Mouse (Mus musculus) intestine, embryonic 15.5 days (tissue): ENCODE results near the gene Aco2. TPM values are rescaled to one million over a fixed set of nuclear protein-coding genes. Genes with fewer than 3 reads are reported as not detected.
A peak's percentile ranks its signal among the peaks of the same experiment; 100 is the strongest.
"Not testable (repeated sequence)": the region's sequence is repeated elsewhere in the genome, so short reads cannot be mapped to it uniquely, and the experiment has no call there.

Experiments
- ATAC-seq: fragments of 200-750 bp; cut with Nextera tagmentation; 2 replicates; pipeline ENCODE4 v1.8.0; 2017; ENCODE audit warnings: moderate TSS enrichment, moderate library complexity
- H3K27ac ChIP-seq: fragments of 300-500 bp; sonication (generic); 2 replicates; pipeline ENCODE4 v1.5.1; 2015; ENCODE audit warnings: mild to moderate bottlenecking, inconsistent platforms
- H3K27me3 ChIP-seq: fragments of 300-500 bp; sonication (generic); replicated peaks from 2 replicates; pipeline ENCODE4 v1.6.1; 2015; ENCODE audit warnings: inconsistent platforms
- H3K36me3 ChIP-seq: fragments of 300-500 bp; sonication (generic); 2 replicates; pipeline ENCODE4 v1.6.1; 2015; ENCODE audit warnings: inconsistent platforms
- H3K4me1 ChIP-seq: fragments of 300-500 bp; sonication (generic); replicated peaks from 2 replicates; pipeline ENCODE4 v1.6.1; 2015; ENCODE audit warnings: inconsistent platforms
- H3K4me2 ChIP-seq: fragments of 300-500 bp; sonication (generic); replicated peaks from 2 replicates; pipeline ENCODE4 v1.6.1; 2015; ENCODE audit warnings: mild to moderate bottlenecking, inconsistent platforms
- H3K4me3 ChIP-seq: fragments of 300-500 bp; sonication (generic); replicated peaks from 2 replicates; pipeline ENCODE4 v1.5.1; 2015; ENCODE audit warnings: inconsistent platforms
- H3K9ac ChIP-seq: fragments of 300-500 bp; sonication (generic); 2 replicates; pipeline ENCODE4 v1.6.1; 2015; ENCODE audit warnings: inconsistent platforms
- H3K9me3 ChIP-seq: fragments of 300-500 bp; sonication (generic); 2 replicates; pipeline ENCODE4 v1.6.1; 2016; ENCODE audit warnings: inconsistent platforms
- WGBS: fragments of 180-500 bp; shearing (Covaris S2); methylation state at CpG from one replicate; pipeline ENCODE4 v1.1.7; 2015; 5-methylcytosine and 5-hydroxymethylcytosine counted together
- polyA plus RNA-seq: library from polyadenylated mRNA; unstranded; fragments of >200 nt; fragmentation: Nextera tagmentation; extraction: Ambion mirVana; gene quantifications from 2 replicates; pipeline ENCODE4 v1.2.1, GENCODE M21; 2015

The Aco2 gene
- polyA plus RNA-seq, 1 experiment from 2014 or later: 227 TPM

- ATAC-seq: no peak
- H3K27ac ChIP-seq: no peak overlapping the region
- H3K4me3 ChIP-seq: no peak overlapping the region
- H3K27me3 ChIP-seq: no peaks in the 10 kb centered on the region
- no peaks in the 10 kb centered on the region for H3K4me1 ChIP-seq
- H3K4me2 ChIP-seq: no peak overlapping the region
- H3K9me3 ChIP-seq: no peaks in the 10 kb centered on the region
- WGBS: 88% methylated on average over 7 of the region's 7 CpGs
- H3K9ac ChIP-seq: no peak overlapping the region
- peaks cover 24% of the 10 kb centered on the region for H3K36me3 ChIP-seq
Measured at GRCm38 (mm10) chr15:81891140-81891802, 19.2 kb downstream of the Aco2 start.

- WGBS: 93% methylated on average over 8 of the region's 8 CpGs
- no peaks in the 10 kb centered on the region for H3K4me1 ChIP-seq
- H3K27ac ChIP-seq: no peak overlapping the region
- H3K36me3 ChIP-seq: peaks cover 28% of the 10 kb centered on the region
- ATAC-seq: 0 out of 2 replicates have a peak, but pooled peaks have one; percentile 23
- no peak overlapping the region for H3K4me3 ChIP-seq
- no peaks in the 10 kb centered on the region for H3K27me3 ChIP-seq
- H3K4me2 ChIP-seq: no peak overlapping the region
- H3K9ac ChIP-seq: no peak overlapping the region
- no peaks in the 10 kb centered on the region for H3K9me3 ChIP-seq
Measured at GRCm38 (mm10) chr15:81891822-81892580, 19.9 kb downstream of the Aco2 start.

GRCm38 (mm10) chr15:81894002-81894401 is 21.9 kb downstream of the Aco2 start:
- no peaks in the 10 kb centered on the region for H3K9me3 ChIP-seq
- ATAC-seq: no peak
- 93% methylated on average over 1 of the region's 1 CpGs for WGBS
- no peaks in the 10 kb centered on the region for H3K4me1 ChIP-seq
- no peaks in the 10 kb centered on the region for H3K27me3 ChIP-seq
- H3K27ac ChIP-seq: no peak overlapping the region
- no peak overlapping the region for H3K9ac ChIP-seq
- H3K36me3 ChIP-seq: peaks cover 25% of the 10 kb centered on the region
- H3K4me2 ChIP-seq: no peak overlapping the region
- no peak overlapping the region for H3K4me3 ChIP-seq

- WGBS: 91% methylated on average over 2 of the region's 2 CpGs
- no peaks in the 10 kb centered on the region for H3K27me3 ChIP-seq
- no peak overlapping the region for H3K27ac ChIP-seq
- H3K36me3 ChIP-seq: peaks cover 30% of the 10 kb centered on the region
- no peaks in the 10 kb centered on the region for H3K4me1 ChIP-seq
- no peaks in the 10 kb centered on the region for H3K9me3 ChIP-seq
- no peak overlapping the region for H3K4me2 ChIP-seq
- no peak for ATAC-seq
- no peak overlapping the region for H3K4me3 ChIP-seq
- no peak overlapping the region for H3K9ac ChIP-seq
Measured at GRCm38 (mm10) chr15:81896407-81896806, 24.3 kb downstream of the Aco2 start.

- Histone ChIP-seq H3K4me3 (no peak overlapping the region), H3K27ac (peak overlapping the region; percentile 25; the same call in 1 of the 2 replicates), H3K9ac (no peak overlapping the region), H3K4me2 (peak overlapping the region; percentile 17), H3K4me1 (no peaks in the 10 kb centered on the region), H3K9me3 (no peaks in the 10 kb centered on the region), H3K27me3 (no peaks in the 10 kb centered on the region), H3K36me3 (peaks cover 34% of the 10 kb centered on the region)
- 61% methylated on average over 5 of the region's 5 CpGs for WGBS
- ATAC-seq: peak; percentile 83
Measured at GRCm38 (mm10) chr15:81897607-81898285, 25.6 kb downstream of the Aco2 start.

GRCm38 (mm10) chr15:81898751-81899150 is 26.6 kb downstream of the Aco2 start:
- Histone ChIP-seq H3K4me3 (no peak overlapping the region), H3K9ac (no peak overlapping the region), H3K27me3 (no peaks in the 10 kb centered on the region), H3K9me3 (no peaks in the 10 kb centered on the region), H3K4me1 (no peaks in the 10 kb centered on the region), H3K4me2 (no peak overlapping the region), H3K36me3 (peaks cover 39% of the 10 kb centered on the region), H3K27ac (no peak overlapping the region)
- no peak for ATAC-seq
- WGBS: 84% methylated on average over 2 of the region's 2 CpGs

- no peaks in the 10 kb centered on the region for H3K4me1 ChIP-seq
- no peak overlapping the region for H3K4me3 ChIP-seq
- peaks cover 77% of the 10 kb centered on the region for H3K36me3 ChIP-seq
- no peak overlapping the region for H3K27ac ChIP-seq
- H3K9ac ChIP-seq: no peak overlapping the region
- H3K9me3 ChIP-seq: no peaks in the 10 kb centered on the region
- H3K27me3 ChIP-seq: no peaks in the 10 kb centered on the region
- ATAC-seq: no peak
- 42% methylated on average over 2 of the region's 2 CpGs for WGBS
- no peak overlapping the region for H3K4me2 ChIP-seq
Measured at GRCm38 (mm10) chr15:81904939-81905338, 32.8 kb downstream of the Aco2 start.

- 85% methylated on average over 8 of the region's 8 CpGs for WGBS
- no peak overlapping the region for H3K9ac ChIP-seq
- ATAC-seq: no peak
- peaks cover 74% of the 10 kb centered on the region for H3K36me3 ChIP-seq
- H3K9me3 ChIP-seq: no peaks in the 10 kb centered on the region
- H3K4me3 ChIP-seq: no peak overlapping the region
- no peak overlapping the region for H3K27ac ChIP-seq
- no peak overlapping the region for H3K4me2 ChIP-seq
- no peaks in the 10 kb centered on the region for H3K4me1 ChIP-seq
- H3K27me3 ChIP-seq: no peaks in the 10 kb centered on the region
Measured at GRCm38 (mm10) chr15:81907953-81908352, 35.8 kb downstream of the Aco2 start.

- not testable (repeated sequence) for ATAC-seq, H3K4me2 ChIP-seq, H3K9me3 ChIP-seq, H3K27me3 ChIP-seq, H3K4me1 ChIP-seq, H3K4me3 ChIP-seq, H3K27ac ChIP-seq, H3K9ac ChIP-seq
- WGBS: 87% methylated on average over 4 of the region's 4 CpGs
- H3K36me3 ChIP-seq: peaks cover 78% of the 10 kb centered on the region
Measured at GRCm38 (mm10) chr15:81908767-81909166, 36.7 kb downstream of the Aco2 start.

GRCm38 (mm10) chr15:81912498-81912897 is 40.4 kb downstream of the Aco2 start:
- no peak overlapping the region for H3K4me3 ChIP-seq
- WGBS: 74% methylated on average over 2 of the region's 2 CpGs
- H3K9me3 ChIP-seq: no peaks in the 10 kb centered on the region
- H3K9ac ChIP-seq: no peak overlapping the region
- peaks cover 63% of the 10 kb centered on the region for H3K36me3 ChIP-seq
- no peaks in the 10 kb centered on the region for H3K4me1 ChIP-seq
- no peak overlapping the region for H3K4me2 ChIP-seq
- no peak overlapping the region for H3K27ac ChIP-seq
- ATAC-seq: no peak
- no peaks in the 10 kb centered on the region for H3K27me3 ChIP-seq

- no peaks in the 10 kb centered on the region for H3K27me3 ChIP-seq
- H3K4me2 ChIP-seq: no peak overlapping the region
- H3K9me3 ChIP-seq: no peaks in the 10 kb centered on the region
- H3K4me3 ChIP-seq: no peak overlapping the region
- H3K27ac ChIP-seq: no peak overlapping the region
- peaks cover 49% of the 10 kb centered on the region for H3K36me3 ChIP-seq
- no peak for ATAC-seq
- H3K9ac ChIP-seq: no peak overlapping the region
- H3K4me1 ChIP-seq: no peaks in the 10 kb centered on the region
- WGBS: 80% methylated on average over 5 of the region's 5 CpGs
Measured at GRCm38 (mm10) chr15:81914668-81915067, 42.6 kb downstream of the Aco2 start.

- Histone ChIP-seq H3K36me3 (peaks cover 42% of the 10 kb centered on the region), H3K9me3 (no peaks in the 10 kb centered on the region), H3K27me3 (no peaks in the 10 kb centered on the region), H3K27ac (no peak overlapping the region), H3K4me2 (no peak overlapping the region), H3K9ac (no peak overlapping the region), H3K4me1 (no peaks in the 10 kb centered on the region), H3K4me3 (no peak overlapping the region)
- no peak for ATAC-seq
- 76% methylated on average over 5 of the region's 5 CpGs for WGBS
Measured at GRCm38 (mm10) chr15:81915663-81916062, 43.6 kb downstream of the Aco2 start.
